Mouse (Mus musculus): Measurements from ENCODE around the gene Gm20738. TPM values are rescaled to one million over a fixed set of nuclear protein-coding genes. Genes with fewer than 3 reads are reported as not detected.
"Not testable (repeated sequence)": the region's sequence is repeated elsewhere in the genome, so short reads cannot be mapped to it uniquely, and the experiment has no call there.

Gene Gm20738
- not detected in 2 replicates for polyA plus RNA-seq (2014; fragmentation: Nextera tagmentation; extraction: Ambion mirVana)

- ATAC-seq (ENCODE audit: low FRiP score, low TSS enrichment); H3K27ac ChIP-seq (ENCODE audit: low read depth, low read length); H3K27me3 ChIP-seq (ENCODE audit: control insufficient read depth, insufficient read depth, low read length); H3K9ac ChIP-seq (ENCODE audit: low read depth, low read length); H3K4me1 ChIP-seq (ENCODE audit: control insufficient read depth, insufficient read depth, low read length); H3K36me3 ChIP-seq (ENCODE audit: control insufficient read depth, insufficient read depth, low read length); H3K4me3 ChIP-seq (ENCODE audit: low read length); H3K4me2 ChIP-seq (replicated peaks; ENCODE audit: low read depth, low read length); H3K9me3 ChIP-seq (ENCODE audit: control insufficient read depth, low read length): not testable (repeated sequence)
- WGBS: no CpG with 5 or more reads among the region's 4 CpGs
These were observed at the start of gene Gm20738 for GRCm38 (mm10) chrY:37957511-37957910. Gm20738 (plus strand) TSS chrY:37957811.

Measured in kidney, embryonic 14.5 days (tissue).